Mouse (Mus musculus) ovary, adult 18-20 months (tissue): Measurements from ENCODE around the gene Gm525.
A peak's percentile ranks its signal among the peaks of the same experiment; 100 is the strongest.
"Not testable (repeated sequence)": the region's sequence is repeated elsewhere in the genome, so short reads cannot be mapped to it uniquely, and the experiment has no call there.

Experiments
- DNase-seq: peaks from one replicate; pipeline ENCODE4 v3.0.0; 2022; ENCODE audit warnings: low spot score, mixed read lengths

Gm525 gene

DNA sequence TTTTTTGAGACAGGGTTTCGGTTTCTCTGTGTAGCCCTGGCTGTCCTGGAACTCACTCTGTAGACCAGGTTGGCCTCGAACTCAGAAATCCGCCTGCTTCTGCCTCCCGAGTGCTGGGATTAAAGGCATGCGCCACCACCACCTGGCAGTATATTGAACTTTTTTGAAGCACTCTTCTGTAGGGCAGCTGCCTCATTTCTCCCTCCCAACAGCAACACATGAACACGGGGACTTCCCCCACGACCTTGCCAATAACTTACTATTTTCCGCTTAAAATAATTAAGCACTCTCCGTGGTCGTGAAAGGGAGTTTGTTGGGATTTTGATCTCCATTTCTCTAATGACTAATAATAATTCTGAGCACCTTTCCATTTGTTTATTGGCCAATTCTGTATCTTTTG, 23.7 kb downstream of the Gm525 start:
- DNase-seq: not testable (repeated sequence)

- no peak for DNase-seq
Observed at GRCm38 (mm10) chr11:89098083-89098835, 24.6 kb downstream of the Gm525 start.

DNA sequence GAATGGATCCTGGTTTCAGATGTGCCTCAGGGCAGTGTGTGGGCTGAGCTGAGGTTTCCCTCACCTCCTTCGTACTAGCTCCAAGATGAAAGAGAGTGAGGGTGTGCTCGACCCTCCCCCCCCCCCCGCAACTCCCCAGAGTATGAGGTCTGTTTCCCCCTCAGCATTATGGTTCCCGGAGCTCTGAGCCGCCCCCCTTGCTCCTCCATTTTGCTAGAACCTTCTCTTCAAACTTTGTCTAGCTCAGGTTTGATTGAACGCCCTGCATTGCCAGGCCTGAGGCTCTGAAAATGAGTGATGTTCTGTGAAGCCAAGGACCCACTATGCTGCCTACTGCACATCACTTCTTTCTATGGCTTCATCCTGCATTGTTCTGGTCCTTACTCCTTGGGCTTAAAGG, 25.3 kb downstream of the Gm525 start:
- DNase-seq: no peak

DNA sequence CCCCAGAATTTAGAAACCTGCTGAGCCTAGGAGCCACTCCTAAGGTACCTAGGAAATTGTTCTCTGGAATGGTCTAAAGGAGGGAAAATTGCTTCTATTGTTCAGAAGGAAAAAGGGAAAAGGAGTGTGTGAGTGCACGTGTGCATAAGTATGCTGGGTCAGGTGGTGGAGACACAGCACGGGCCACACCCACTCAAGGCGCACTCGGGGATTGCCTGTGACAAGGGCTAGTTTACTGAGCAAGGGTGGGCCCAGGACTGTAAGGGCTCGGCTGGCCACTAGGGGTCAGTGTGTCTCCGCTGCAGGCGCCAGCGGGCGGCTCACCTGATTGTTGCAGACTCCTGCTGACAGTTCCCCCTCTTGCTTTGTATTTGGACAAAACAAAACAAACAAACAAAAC, 26.8 kb downstream of the Gm525 start:
- DNase-seq: peak; percentile 59

DNA sequence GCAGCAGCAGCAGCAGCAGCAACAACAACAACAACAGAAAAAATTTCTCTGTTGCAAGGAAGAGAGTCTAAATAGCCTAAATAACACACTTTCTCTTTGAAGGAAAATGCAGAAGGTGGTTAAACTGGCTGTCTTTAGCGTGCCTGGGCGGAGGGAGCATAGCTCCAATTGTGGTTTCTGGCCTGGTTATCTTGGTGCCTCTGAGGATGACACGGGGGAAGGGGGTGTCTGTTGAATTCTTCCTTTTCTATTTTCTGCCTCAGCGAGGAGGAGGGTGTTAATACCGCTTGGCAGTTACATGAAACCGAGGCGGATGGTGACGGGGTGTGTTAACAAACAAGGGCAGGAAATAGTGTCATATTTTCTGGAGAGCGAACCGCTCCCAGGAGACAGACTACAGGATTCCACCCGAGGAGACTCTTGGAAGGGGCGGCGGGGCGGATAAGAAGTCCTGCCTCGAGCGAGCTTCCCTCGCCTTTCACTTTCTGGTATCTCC, 27.2 kb downstream of the Gm525 start:
- DNase-seq: no peak

- no peak for DNase-seq
Observed at GRCm38 (mm10) chr11:89103166-89103565, 29.5 kb downstream of the Gm525 start.

DNA sequence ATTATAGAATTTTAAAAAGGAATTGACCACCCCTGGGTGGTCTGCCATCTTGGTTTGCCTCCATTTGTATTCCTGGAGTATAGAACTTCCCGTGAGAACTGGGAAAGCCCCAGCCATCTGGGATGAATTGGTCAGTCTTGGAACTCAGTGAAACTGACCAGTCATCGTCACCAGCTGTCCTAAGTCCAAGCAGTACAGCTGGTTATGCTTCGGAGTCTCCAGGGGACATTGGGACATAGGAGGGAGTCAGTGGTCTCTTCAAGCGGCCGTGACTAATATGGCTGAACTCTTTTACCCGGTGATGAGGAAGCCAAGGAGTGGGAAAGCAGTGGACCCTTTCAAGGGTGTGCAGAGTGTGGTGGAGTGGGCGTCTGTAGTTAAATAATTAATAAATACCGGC, 31.6 kb downstream of the Gm525 start:
- DNase-seq: no peak

- no peak for DNase-seq
Observed at GRCm38 (mm10) chr11:89105823-89106222, 32.2 kb downstream of the Gm525 start.

- no peak for DNase-seq
Observed at GRCm38 (mm10) chr11:89107180-89107807, 33.7 kb downstream of the Gm525 start.

GRCm38 (mm10) chr11:89124411-89124810, 50.8 kb downstream of the Gm525 start:
- peak; percentile 44 for DNase-seq

DNA sequence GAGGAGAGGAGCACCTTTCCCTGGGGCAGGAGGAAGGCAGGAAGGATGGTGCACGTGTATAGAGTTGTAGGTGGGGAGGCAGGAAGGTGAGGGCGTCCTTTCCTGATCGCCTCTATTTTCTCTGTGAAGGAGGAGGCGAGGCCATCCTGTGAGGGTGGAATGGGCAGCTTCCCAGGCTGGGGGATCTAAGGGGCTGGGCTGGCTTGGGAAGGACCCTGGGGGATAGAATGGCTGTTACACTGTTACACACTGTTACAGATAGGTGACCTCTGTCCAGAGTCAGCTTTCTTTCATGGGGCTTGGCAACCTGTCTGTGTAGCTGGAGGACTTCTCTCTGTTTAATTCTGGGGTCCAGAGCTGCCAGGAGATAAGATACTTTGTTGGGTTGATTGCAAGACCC, 57.2 kb downstream of the Gm525 start:
- no peak for DNase-seq

DNA sequence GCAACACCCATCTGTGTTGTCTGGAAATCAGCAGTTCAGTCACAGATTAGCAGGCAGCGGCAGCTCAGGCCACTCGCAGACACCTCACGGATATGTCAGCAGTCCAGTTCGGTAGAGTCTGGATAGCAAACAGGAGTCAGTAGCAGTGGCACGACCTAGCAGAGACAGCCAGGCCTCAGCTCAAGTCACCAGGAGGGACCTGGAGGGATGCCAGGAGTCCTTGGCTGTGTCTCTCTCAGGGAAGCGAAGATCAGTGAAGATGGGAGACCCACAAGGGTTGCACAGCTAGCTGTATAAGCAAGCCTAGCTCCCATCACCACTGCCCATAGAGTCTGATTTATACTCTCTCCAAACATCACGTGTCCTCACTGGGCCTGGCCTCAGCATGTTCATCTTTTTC, 58.8 kb downstream of the Gm525 start:
- peak; percentile 4 for DNase-seq

- DNase-seq: no peak
Observed at GRCm38 (mm10) chr11:89134211-89134610, 60.6 kb downstream of the Gm525 start.

- no peak for DNase-seq
Observed at GRCm38 (mm10) chr11:89137915-89138314, 64.3 kb downstream of the Gm525 start.
